Mouse (Mus musculus) liver, embryonic 11.5 days (tissue): Measurements from ENCODE around the gene Rhot1. TPM values are rescaled to one million over a fixed set of nuclear protein-coding genes. Genes with fewer than 3 reads are reported as not detected.

Experiments used
- ATAC-seq: fragments of 200-750 bp; cut with Nextera tagmentation; replicated peaks from 2 replicates; pipeline ENCODE4 v1.8.0; 2017; ENCODE audit warnings: moderate number of reproducible peaks, mild to moderate bottlenecking, moderate TSS enrichment, moderate library complexity; ENCODE audit not compliant: low FRiP score
- DNase-seq: peaks from one replicate; pipeline ENCODE4 v3.0.0-alpha.2; 2017; ENCODE audit warnings: low spot score
- H3K27ac ChIP-seq: fragments of 300-500 bp; sonication (generic); 2 replicates; pipeline ENCODE4 v1.5.1; 2014; ENCODE audit warnings: mild to moderate bottlenecking, low read depth, low read length, control low read depth
- H3K27me3 ChIP-seq: fragments of 300-500 bp; sonication (generic); replicated peaks from 2 replicates; pipeline ENCODE4 v1.6.1; 2014; ENCODE audit warnings: low read length, mixed read lengths; ENCODE audit not compliant: control insufficient read depth, insufficient read depth
- H3K36me3 ChIP-seq: fragments of 300-500 bp; sonication (generic); 2 replicates; pipeline ENCODE4 v1.6.1; 2014; ENCODE audit warnings: mild to moderate bottlenecking, low read length, moderate library complexity, mixed read lengths; ENCODE audit not compliant: control insufficient read depth, insufficient read depth
- H3K4me1 ChIP-seq: fragments of 300-500 bp; sonication (generic); replicated peaks from 2 replicates; pipeline ENCODE4 v1.6.1; 2014; ENCODE audit warnings: low read length, mixed read lengths; ENCODE audit not compliant: control insufficient read depth, insufficient read depth
- H3K4me2 ChIP-seq: fragments of 300-500 bp; sonication (generic); 2 replicates; pipeline ENCODE4 v1.6.1; 2014; ENCODE audit warnings: mild to moderate bottlenecking, control low read depth, moderate library complexity
- H3K4me3 ChIP-seq: fragments of 300-500 bp; sonication (generic); 2 replicates; pipeline ENCODE4 v1.5.1; 2014; ENCODE audit warnings: low read depth, low read length, control low read depth
- H3K9ac ChIP-seq: fragments of 300-500 bp; sonication (generic); 2 replicates; pipeline ENCODE4 v1.6.1; 2014; ENCODE audit warnings: low read depth, low read length, control low read depth
- H3K9me3 ChIP-seq: fragments of 300-500 bp; sonication (generic); 2 replicates; pipeline ENCODE4 v1.6.1; 2016; ENCODE audit warnings: low read length, inconsistent platforms, mixed read lengths; ENCODE audit not compliant: control insufficient read depth
- WGBS: fragments of 180-500 bp; shearing (Covaris S2); extraction: QIAGEN DNeasy Blood & Tissue Kit; methylation state at CpG from one replicate; pipeline ENCODE4 v1.1.7; 2014; 5-methylcytosine and 5-hydroxymethylcytosine counted together
- polyA plus RNA-seq: library from polyadenylated mRNA; unstranded; fragments of >200 nt; fragmentation: Nextera tagmentation; extraction: Ambion mirVana; gene quantifications from 2 replicates; pipeline ENCODE4 v1.2.1, GENCODE M21; 2014

Rhot1 gene
- polyA plus RNA-seq, 1 experiment from 2014 or later: 49.4 TPM

GRCm38 (mm10) chr11:80287150-80287549, 78.3 kb downstream of the Rhot1 start:
- WGBS: 14% methylated on average over 5 of the region's 5 CpGs

GRCm38 (mm10) chr11:80289701-80290445, 81.1 kb downstream of the Rhot1 start:
- Histone ChIP-seq H3K4me2 (peak overlapping the region; percentile 54), H3K4me3 (peak overlapping the region; percentile 7; the same call in 1 of the 2 replicates), H3K27me3 (peaks cover 4% of the 10 kb centered on the region), H3K4me1 (peaks cover 4% of the 10 kb centered on the region; the same call in 1 of the 2 replicates), H3K9me3 (no peaks in the 10 kb centered on the region), H3K9ac (no peak overlapping the region), H3K36me3 (no peaks in the 10 kb centered on the region), H3K27ac (no peak overlapping the region)
- DNase-seq (peak; percentile 50), ATAC-seq (peak; percentile 49; the same call in 1 of the 2 replicates)
- WGBS: 3% methylated on average over 23 of the region's 23 CpGs

More at GRCm38 (mm10) chr11:80287150-80287549, 78.3 kb downstream of the Rhot1 start:
- Histone ChIP-seq H3K9ac (no peak overlapping the region), H3K27me3 (no peaks in the 10 kb centered on the region; the same call in 1 of the 2 replicates), H3K9me3 (no peaks in the 10 kb centered on the region), H3K36me3 (no peaks in the 10 kb centered on the region), H3K4me2 (no peak overlapping the region), H3K4me1 (peaks cover 4% of the 10 kb centered on the region; the same call in 1 of the 2 replicates), H3K4me3 (no peak overlapping the region), H3K27ac (no peak overlapping the region)
- ATAC-seq (no peak), DNase-seq (peak; percentile 60)

- H3K9ac ChIP-seq: no peak overlapping the region
- H3K9me3 ChIP-seq: no peaks in the 10 kb centered on the region
- ATAC-seq (no peak), DNase-seq (no peak)
- H3K36me3 ChIP-seq: no peaks in the 10 kb centered on the region
- no peak overlapping the region for H3K27ac ChIP-seq
- H3K4me3 ChIP-seq: no peak overlapping the region
- H3K4me1 ChIP-seq: peaks cover 4% of the 10 kb centered on the region; the same call in 1 of the 2 replicates
- 63% methylated on average over 2 of the region's 2 CpGs for WGBS
- H3K4me2 ChIP-seq: no peak overlapping the region
- H3K27me3 ChIP-seq: peaks cover 14% of the 10 kb centered on the region
These were observed 82.2 kb downstream of the Rhot1 start for GRCm38 (mm10) chr11:80291004-80291403.

GRCm38 (mm10) chr11:80292463-80292862, 83.6 kb downstream of the Rhot1 start:
- Histone ChIP-seq H3K9ac (no peak overlapping the region), H3K9me3 (no peaks in the 10 kb centered on the region), H3K36me3 (no peaks in the 10 kb centered on the region), H3K4me2 (no peak overlapping the region), H3K27me3 (peaks cover 26% of the 10 kb centered on the region), H3K27ac (no peak overlapping the region), H3K4me3 (no peak overlapping the region), H3K4me1 (peaks cover 4% of the 10 kb centered on the region; the same call in 1 of the 2 replicates)
- DNase-seq (no peak), ATAC-seq (no peak)
- 72% methylated on average over 7 of the region's 7 CpGs for WGBS

DNA sequence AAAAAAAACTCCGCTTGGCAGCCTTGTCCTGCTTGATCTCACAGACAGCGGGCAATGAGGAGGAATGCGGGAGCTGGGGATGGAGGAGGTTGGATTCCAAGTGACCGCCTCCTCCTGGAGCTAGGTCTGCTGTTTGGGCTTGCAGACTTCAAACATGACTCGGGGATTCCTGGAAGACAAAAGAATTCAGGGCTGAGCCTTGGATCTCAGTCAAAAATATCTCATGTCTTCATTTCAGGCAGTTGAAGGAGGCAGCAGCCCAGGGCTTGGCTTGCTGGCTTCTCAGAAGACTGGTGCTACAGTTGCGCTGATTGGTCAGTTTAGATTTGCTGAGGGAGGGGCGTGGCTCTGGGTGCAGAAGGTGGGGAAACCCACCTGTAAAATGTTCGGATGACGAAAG, 86.2 kb downstream of the Rhot1 start:
- no peak for ATAC-seq
- DNase-seq: no peak
- H3K9ac ChIP-seq: no peak overlapping the region
- no peak overlapping the region for H3K27ac ChIP-seq
- no peaks in the 10 kb centered on the region for H3K36me3 ChIP-seq
- no peak overlapping the region for H3K4me3 ChIP-seq
- no peak overlapping the region for H3K4me2 ChIP-seq
- no peaks in the 10 kb centered on the region for H3K9me3 ChIP-seq
- H3K4me1 ChIP-seq: no peaks in the 10 kb centered on the region
- WGBS: 26% methylated on average over 9 of the region's 9 CpGs
- H3K27me3 ChIP-seq: peaks cover 44% of the 10 kb centered on the region

DNA sequence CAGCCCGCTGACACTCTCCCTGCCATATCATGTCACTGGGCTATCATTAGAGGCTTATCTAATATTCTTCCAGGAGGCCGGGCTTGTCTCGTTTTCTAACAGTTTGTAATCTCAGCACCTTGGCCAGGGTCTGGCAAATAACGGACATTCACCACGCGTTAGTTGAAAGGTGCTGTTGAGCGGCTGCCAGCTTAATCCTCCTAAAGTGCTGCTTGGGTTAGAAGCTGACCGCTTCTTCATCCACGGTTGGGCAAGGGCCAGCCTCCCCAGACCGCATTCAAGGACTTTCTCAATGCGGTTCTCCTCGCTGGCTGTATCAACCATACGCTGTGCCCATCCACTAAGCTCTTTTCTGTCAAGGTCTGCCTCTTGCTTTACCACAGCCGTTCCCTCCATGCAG, 87.0 kb downstream of the Rhot1 start:
- ATAC-seq: no peak
- H3K9me3 ChIP-seq: no peaks in the 10 kb centered on the region
- H3K9ac ChIP-seq: no peak overlapping the region
- H3K27me3 ChIP-seq: peaks cover 51% of the 10 kb centered on the region
- no peak for DNase-seq
- no peak overlapping the region for H3K4me2 ChIP-seq
- H3K4me3 ChIP-seq: no peak overlapping the region
- no peak overlapping the region for H3K27ac ChIP-seq
- 19% methylated on average over 14 of the region's 14 CpGs for WGBS
- H3K4me1 ChIP-seq: no peaks in the 10 kb centered on the region
- no peaks in the 10 kb centered on the region for H3K36me3 ChIP-seq

GRCm38 (mm10) chr11:80299513-80300235, 90.9 kb downstream of the Rhot1 start:
- WGBS: 11% methylated on average over 12 of the region's 12 CpGs

DNA sequence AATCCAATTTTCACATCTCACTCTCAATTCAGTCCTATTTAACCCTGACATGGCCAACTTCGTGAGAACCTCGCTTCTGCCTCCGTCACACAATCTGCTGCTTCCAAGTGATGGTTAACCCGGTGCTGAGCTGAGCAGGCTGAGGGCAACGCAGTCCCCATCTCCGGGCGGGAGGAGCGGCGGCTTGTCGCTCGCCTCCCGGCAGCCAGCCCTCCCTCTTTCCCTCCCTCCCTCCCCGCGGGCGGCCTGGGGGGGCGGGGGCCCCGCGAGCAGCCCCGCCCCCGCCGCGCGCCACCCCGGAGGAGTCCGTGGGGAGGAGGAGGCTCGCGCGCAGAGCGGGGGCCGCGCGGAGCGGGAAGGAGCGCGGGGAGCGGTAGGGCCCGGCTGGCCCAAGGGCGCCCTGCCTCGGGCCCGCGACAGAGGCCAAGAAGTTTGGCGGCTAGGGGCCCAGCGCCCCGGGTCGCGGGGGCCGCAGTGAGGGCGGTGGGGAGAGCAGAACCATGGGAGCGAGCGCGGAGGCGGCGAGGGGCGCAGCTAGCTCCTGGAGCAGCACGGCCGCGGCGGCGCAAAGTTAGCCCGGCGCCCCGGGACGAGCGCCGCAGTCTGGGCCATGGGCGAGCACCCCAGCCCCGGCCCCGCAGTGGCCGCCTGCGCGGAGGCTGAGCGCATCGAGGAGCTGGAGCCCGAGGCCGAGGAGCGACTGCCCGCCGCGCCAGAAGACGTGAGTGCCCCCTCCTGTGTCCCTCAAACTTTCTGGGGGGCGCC, 91.9 kb downstream of the Rhot1 start, which contains the start of gene Rhbdl3:
Rhbdl3 (plus strand) TSS at position 362 of the 765 bp plus-strand sequence.
- H3K9ac ChIP-seq: no peak within 1 kb of the TSS
- peak within 1 kb of the TSS; percentile 76 for H3K4me2 ChIP-seq
- 0 out of 2 replicates have a peak, but pooled peaks cover 2% of the 10 kb centered on the region for H3K4me1 ChIP-seq
- DNase-seq (peak; percentile 41), ATAC-seq (peak; percentile 43)
- H3K9me3 ChIP-seq: no peaks in the 10 kb centered on the region
- H3K4me3 ChIP-seq: peak within 1 kb of the TSS; percentile 54
- under 1% methylated on average over 72 of the region's 81 CpGs for WGBS
- H3K27ac ChIP-seq: no peak within 1 kb of the TSS
- no peaks in the 10 kb centered on the region for H3K36me3 ChIP-seq
- H3K27me3 ChIP-seq: peaks cover 66% of the 10 kb centered on the region

More at GRCm38 (mm10) chr11:80299513-80300235, 90.9 kb downstream of the Rhot1 start:
- H3K36me3 ChIP-seq: no peaks in the 10 kb centered on the region
- ATAC-seq (no peak), DNase-seq (no peak)
- no peak overlapping the region for H3K9ac ChIP-seq
- no peak overlapping the region for H3K4me3 ChIP-seq
- H3K27ac ChIP-seq: no peak overlapping the region
- H3K4me2 ChIP-seq: no peak overlapping the region
- H3K27me3 ChIP-seq: peaks cover 73% of the 10 kb centered on the region
- H3K4me1 ChIP-seq: 0 out of 2 replicates have a peak, but pooled peaks cover 2% of the 10 kb centered on the region
- no peaks in the 10 kb centered on the region for H3K9me3 ChIP-seq
